Mouse (Mus musculus): ENCODE measurements around the gene Gm2244. TPM values are rescaled to one million over a fixed set of nuclear protein-coding genes. Genes with fewer than 3 reads are reported as not detected.
"Not testable (repeated sequence)": the region's sequence is repeated elsewhere in the genome, so short reads cannot be mapped to it uniquely, and the experiment has no call there.

Gm2244 gene
- not detected in 2 replicates for polyA plus RNA-seq (2015; fragmentation: Nextera tagmentation; extraction: Ambion mirVana)

DNA sequence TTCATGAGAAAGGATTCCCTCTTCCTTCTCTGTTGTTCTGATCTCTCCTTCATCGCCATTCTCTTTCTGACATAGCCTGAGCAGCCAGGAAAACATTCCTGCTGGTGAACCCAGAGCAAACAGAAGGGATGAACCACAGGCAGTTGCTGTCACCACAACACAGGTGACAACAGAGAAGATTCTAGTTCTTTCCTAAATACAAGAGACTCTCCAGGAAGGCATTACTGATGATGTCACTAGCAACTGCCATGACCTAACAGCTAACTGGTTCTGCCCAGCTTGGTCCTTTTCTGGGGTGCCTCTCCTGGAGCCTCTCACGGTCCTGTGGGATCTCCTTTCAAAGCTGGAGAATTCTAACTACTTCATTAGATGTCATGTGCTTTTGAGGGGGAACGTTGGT lies at the start of gene Gm2244:
Gene Gm2244 (minus strand): TSS at position 101 of the 400 bp plus-strand sequence.
- not testable (repeated sequence) for DNase-seq (ENCODE audit: low spot score)

DNA sequence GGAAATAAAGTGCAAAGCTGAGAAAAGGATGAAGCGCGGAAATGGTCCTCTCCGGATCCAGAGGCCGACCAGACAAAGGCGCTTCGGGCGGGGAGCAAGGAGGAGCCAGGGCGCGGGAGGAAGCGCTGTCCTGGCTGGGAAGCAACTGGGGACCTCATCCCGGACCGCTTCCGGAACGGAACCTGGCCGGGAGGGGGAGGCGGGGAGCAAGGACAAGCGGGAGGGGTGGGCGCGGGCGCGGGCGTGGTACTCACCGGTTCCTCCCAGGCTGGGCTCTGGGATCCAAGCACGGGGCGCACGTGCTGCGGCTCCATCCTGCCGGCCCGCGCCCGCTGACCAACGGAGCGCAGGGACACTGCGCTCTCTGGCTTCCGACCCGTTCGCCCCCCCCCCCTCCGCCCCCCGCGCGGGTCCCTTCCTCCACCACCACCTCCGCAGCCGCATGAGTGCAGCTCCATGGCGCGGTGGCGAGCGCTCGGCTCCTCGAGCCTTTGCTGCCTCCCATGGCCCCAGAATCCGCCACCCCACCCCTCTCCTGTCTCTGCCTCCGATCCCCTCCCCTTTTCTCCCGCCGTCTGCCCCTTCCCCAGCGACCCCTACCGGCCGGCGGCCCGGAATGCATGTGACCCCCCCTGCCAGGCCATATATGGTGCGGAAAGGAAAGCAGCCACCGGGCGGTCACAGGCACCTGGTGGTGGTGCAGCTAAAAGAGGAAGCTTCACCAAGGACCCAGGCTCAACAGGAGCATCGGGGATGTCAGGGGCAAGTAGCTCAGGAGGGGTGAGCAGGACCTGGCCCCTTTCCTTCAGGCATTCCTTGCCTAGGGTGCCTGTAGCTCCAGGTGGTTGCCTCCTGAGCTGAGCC lies 35.3 kb upstream of the Gm2244 start, which contains the start of gene Gm2237:
Gene Gm2237 (minus strand): TSS at position 332 of the 864 bp plus-strand sequence.
- not testable (repeated sequence) for DNase-seq (ENCODE audit: low spot score)

Other genes with a start within 250 kb of the Gm2244 start
- not detected in 2 replicates for gene Gm21738, start 131.0 kb downstream of the Gm2244 start, polyA plus RNA-seq (2015; fragmentation: Nextera tagmentation; extraction: Ambion mirVana)
- 0.75 and 1.2 TPM in 2 replicates for gene Gm2237, start 35.2 kb upstream of the Gm2244 start, polyA plus RNA-seq (2015; fragmentation: Nextera tagmentation; extraction: Ambion mirVana)
- gene Gm5458, start 52.6 kb upstream of the Gm2244 start, polyA plus RNA-seq (2015; fragmentation: Nextera tagmentation; extraction: Ambion mirVana) = not detected in 2 replicates
- 8.4 and 10.6 TPM in 2 replicates for gene Nid2, start 201.3 kb upstream of the Gm2244 start, polyA plus RNA-seq (2015; fragmentation: Nextera tagmentation; extraction: Ambion mirVana)

Data from thymus, postnatal 0 days (tissue).